Mouse (Mus musculus) right cerebral cortex, postnatal 4 days (tissue): ENCODE measurements around the gene Clip4.

Experiments used
- DNase-seq: peaks from one replicate; pipeline ENCODE4 v3.0.0-alpha.2; 2022

Gene Clip4

DNA sequence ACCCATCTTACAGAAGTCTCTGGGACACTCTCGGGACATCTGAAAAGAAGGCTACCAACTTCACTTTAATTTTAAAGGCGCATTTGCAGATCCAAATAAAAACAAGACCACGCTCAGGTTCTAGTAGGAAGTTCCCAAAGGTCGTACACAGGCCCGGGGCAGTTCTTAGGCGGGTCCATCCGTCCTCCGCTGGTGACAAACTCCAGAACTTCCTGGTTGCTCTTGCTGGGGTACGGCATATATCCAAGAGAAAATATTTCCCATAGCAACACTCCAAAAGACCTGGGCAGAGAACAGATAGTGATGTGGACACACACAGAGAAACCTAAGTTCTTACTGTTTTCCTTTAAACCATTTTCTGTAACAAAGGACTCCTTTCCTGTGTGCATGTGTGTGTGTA, 106.5 kb downstream of the Clip4 start:
- no peak for DNase-seq

DNA sequence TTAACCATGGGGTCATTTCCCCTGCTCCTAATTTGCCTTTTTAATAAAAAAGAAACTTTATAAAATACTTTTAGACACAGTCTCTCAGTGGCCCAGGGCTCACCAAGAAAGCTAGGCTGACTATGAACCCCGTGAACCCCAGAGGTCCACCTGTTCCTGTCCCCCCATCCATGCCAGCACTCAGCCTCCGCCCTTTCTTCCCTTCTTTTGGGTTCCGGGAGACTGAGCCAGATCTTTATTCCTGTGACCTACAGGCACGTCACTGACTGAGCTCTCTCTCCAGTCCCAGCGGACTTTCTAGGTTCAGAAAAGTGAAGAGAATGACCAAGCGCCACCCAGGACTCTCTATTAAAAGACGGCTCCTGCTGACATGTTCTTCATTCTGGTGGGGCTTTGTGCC, 107.2 kb downstream of the Clip4 start:
- no peak for DNase-seq

DNA sequence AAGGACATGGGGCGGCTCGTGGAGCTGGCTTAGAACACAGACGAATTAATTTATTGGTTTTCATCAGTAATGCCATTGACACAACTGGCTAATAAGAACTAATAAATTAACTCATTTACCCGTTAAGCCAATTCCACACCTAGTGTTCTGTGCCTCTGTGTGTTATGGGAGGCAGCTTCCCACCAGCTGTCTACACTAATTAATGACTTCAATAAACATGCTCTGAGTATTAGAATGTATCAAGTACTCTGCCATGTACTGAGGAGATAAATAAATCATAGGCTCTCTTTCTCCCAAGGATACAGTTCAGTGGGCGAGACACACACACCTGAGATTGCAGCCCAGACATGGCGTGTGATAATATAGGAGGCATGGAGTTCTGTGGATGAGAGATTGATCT, 113.1 kb downstream of the Clip4 start:
- no peak for DNase-seq

DNA sequence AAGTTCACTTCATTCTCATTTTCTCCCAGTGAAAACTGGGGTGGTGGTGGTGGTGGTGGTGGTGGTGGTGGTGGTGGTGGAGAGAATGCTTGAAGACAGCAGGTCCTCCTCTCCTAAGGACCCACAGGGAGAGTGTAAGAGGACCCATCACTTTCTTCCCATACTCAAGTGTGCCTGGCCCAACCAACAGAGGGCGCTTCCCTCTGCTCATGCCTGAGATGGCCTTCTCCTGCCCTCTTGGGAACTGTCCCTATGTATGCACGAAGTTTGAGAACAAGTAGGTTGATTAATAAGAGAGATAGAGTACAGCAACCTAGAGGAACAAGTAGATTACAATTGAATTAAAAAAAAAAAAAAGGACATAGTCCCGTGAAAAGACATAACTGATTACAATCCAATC, 140.8 kb downstream of the Clip4 start:
- DNase-seq: no peak

DNA sequence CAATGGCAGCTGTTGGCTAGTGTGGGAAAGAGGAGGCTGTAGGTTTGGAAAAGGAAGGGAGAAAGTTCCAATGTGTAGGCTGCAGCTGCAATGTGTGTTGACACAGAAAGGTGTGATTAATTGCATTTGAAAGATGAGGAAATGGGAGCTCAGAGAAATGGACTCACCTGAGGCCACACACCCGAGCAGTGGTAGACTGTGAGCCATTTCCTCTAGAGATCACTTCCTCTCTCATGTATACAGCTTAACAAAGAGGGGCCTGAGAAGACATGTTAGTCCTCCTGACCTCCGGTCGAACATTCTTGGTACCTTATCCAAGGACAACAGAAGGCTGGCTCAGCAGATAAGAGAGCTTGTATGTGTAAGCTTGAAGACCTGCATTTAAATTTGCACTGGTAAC, 144.9 kb downstream of the Clip4 start:
- no peak for DNase-seq
